ENCODE assay signal across 9 mouse cellular contexts in the genomic region with DNA sequence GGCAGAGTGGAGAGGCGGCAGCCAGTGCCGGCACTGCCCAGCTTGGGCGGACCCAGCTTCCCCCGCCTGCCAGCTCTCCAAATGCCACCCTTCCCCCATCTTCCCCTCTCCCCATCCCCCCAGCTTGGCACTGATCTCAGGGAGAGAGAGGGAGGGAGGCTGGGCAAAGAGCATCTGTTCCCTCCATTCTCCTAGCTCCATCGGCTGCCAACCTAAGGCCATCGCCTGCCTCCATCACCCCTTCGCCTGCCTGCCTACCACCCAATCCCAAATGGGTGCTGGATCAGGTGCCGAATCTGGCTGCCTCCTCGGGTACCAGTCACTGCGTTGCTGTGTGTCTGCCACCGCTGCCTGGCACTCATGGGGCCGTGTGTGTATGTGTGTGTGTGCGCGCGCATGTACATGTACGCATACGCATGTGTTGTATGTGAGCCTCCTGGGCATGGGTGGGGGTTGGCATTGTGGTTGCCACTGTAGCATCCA. TPM values are rescaled to one million over a fixed set of nuclear protein-coding genes. Genes with fewer than 3 reads are reported as not detected.
DNase-seq lines count a peak whose midpoint lies in the region; ATAC-seq lines count a peak whose summit lies in the region.
"Had no signal": no experiment of that assay in that cellular context is flagged by ENCODE, and none has a peak within 500 bp of the region (broad histone marks: within the 10 kb centered on the region; RNA-seq: fewer than 3 reads in every experiment).

No protein-coding gene starts in this region.

- H3K36me3 ChIP-seq in forebrain, embryonic 11.5 days (ENCODE audit: control insufficient read depth, insufficient read depth, low read length) = no peaks in the 10 kb centered on the region
- no peaks in the 10 kb centered on the region for H3K36me3 ChIP-seq in forebrain, embryonic 10.5 days (replicated peaks)
- H3K36me3 ChIP-seq in liver, embryonic 11.5 days (ENCODE audit: control insufficient read depth, insufficient read depth, low read length) = no peaks in the 10 kb centered on the region
- H3K36me3 ChIP-seq: limb, embryonic 13.5 days had no signal

- H3K27me3 ChIP-seq in forebrain, embryonic 11.5 days (ENCODE audit: control insufficient read depth, insufficient read depth, low read length) = no peaks in the 10 kb centered on the region
- H3K27me3 ChIP-seq in forebrain, embryonic 10.5 days (ENCODE audit: poor library complexity, severe bottlenecking) = peaks cover 10% of the 10 kb centered on the region; the same call in 1 of the 2 replicates
- H3K27me3 ChIP-seq in liver, embryonic 11.5 days (replicated peaks; ENCODE audit: control insufficient read depth, insufficient read depth, low read length) = peaks cover 3% of the 10 kb centered on the region; the same call in 1 of the 2 replicates
- H3K27me3 ChIP-seq: limb, embryonic 13.5 days had no signal

- H3K4me3 ChIP-seq in forebrain, embryonic 11.5 days (ENCODE audit: low read depth, low read length) = no peak overlapping the region
- no peak overlapping the region for H3K4me3 ChIP-seq in forebrain, embryonic 10.5 days
- H3K4me3 ChIP-seq in liver, embryonic 11.5 days (ENCODE audit: low read depth, low read length) = no peak overlapping the region
- H3K4me3 ChIP-seq: limb, embryonic 13.5 days had no signal

- H3K9me3 ChIP-seq in forebrain, embryonic 11.5 days (ENCODE audit: control insufficient read depth, low read length) = no peaks in the 10 kb centered on the region
- 0 out of 2 replicates have a peak, but pooled peaks cover 3% of the 10 kb centered on the region for H3K9me3 ChIP-seq in forebrain, embryonic 10.5 days
- no peaks in the 10 kb centered on the region for H3K9me3 ChIP-seq in liver, embryonic 11.5 days (ENCODE audit: control insufficient read depth, low read length)
- H3K9me3 ChIP-seq: limb, embryonic 13.5 days had no signal

- ATAC-seq in forebrain, embryonic 11.5 days (replicated peaks; ENCODE audit: low FRiP score) = peak; percentile 42; the same call in 1 of the 2 replicates
- ATAC-seq in monocyte, adult 5-6 weeks (replicated peaks; ENCODE audit: insufficient number of reproducible peaks, low FRiP score, low TSS enrichment, poor library complexity, severe bottlenecking) = 0 out of 2 replicates have a peak, but pooled peaks have one; percentile 25
- no peak for ATAC-seq in liver, embryonic 11.5 days (replicated peaks; ENCODE audit: low FRiP score)
- ATAC-seq in megakaryocyte progenitor cell, adult 5-6 weeks (replicated peaks; ENCODE audit: poor library complexity) = no peak

- DNase-seq in forebrain, embryonic 11.5 days (ENCODE audit: low spot score) = no peak
- no peak for DNase-seq in forebrain, embryonic 10.5 days (ENCODE audit: extremely low spot score, low spot score)
- peak; percentile 99 for DNase-seq in cerebellum, postnatal 10 days
- DNase-seq in kidney, postnatal 25 days = peak; percentile 45 to 71
- no peak for DNase-seq in liver, embryonic 11.5 days (ENCODE audit: low spot score)
- DNase-seq in adrenal gland, adult 2 months = no peak

- H3K4me1 ChIP-seq in forebrain, embryonic 11.5 days (replicated peaks; ENCODE audit: control insufficient read depth, insufficient read depth, low read length) = no peaks in the 10 kb centered on the region
- peaks cover 24% of the 10 kb centered on the region for H3K4me1 ChIP-seq in forebrain, embryonic 10.5 days
- peaks cover 5% of the 10 kb centered on the region for H3K4me1 ChIP-seq in liver, embryonic 11.5 days (replicated peaks; ENCODE audit: control insufficient read depth, insufficient read depth, low read length)

- no peak overlapping the region for H3K27ac ChIP-seq in forebrain, embryonic 11.5 days (ENCODE audit: low read depth, low read length)
- H3K27ac ChIP-seq in forebrain, embryonic 10.5 days = no peak overlapping the region
- no peak overlapping the region for H3K27ac ChIP-seq in liver, embryonic 11.5 days (ENCODE audit: low read depth, low read length)
- H3K27ac ChIP-seq: limb, embryonic 13.5 days had no signal

- no peak overlapping the region for H3K4me2 ChIP-seq in forebrain, embryonic 11.5 days (ENCODE audit: low read depth, low read length, severe bottlenecking)
- H3K4me2 ChIP-seq in liver, embryonic 11.5 days = no peak overlapping the region
- H3K4me2 ChIP-seq: limb, embryonic 13.5 days had no signal

- H3K9ac ChIP-seq in forebrain, embryonic 11.5 days (ENCODE audit: low read length) = no peak overlapping the region
- H3K9ac ChIP-seq in liver, embryonic 11.5 days (ENCODE audit: low read depth, low read length) = no peak overlapping the region
- H3K9ac ChIP-seq: limb, embryonic 13.5 days had no signal

- WGBS in forebrain, embryonic 11.5 days = 91% methylated on average over 14 of the region's 17 CpGs
- WGBS in forebrain, embryonic 10.5 days = 88% methylated on average over 17 of the region's 17 CpGs
- 90% methylated on average over 17 of the region's 17 CpGs for WGBS in liver, embryonic 11.5 days

RNA-seq across cellular contexts. Expression of a gene that starts 38.4 kb away (rescaled TPM):
- 15.9 TPM in 2 replicates for polyA plus RNA-seq in forebrain, embryonic 11.5 days (2014; fragmentation: Nextera tagmentation; extraction: Ambion mirVana)
- 8.1 and 9.2 TPM in 2 replicates for polyA plus RNA-seq in forebrain, embryonic 10.5 days (2016; fragmentation: Nextera tagmentation; extraction: Ambion mirVana)
- 2.0 to 7.8 TPM (median 2.4 TPM) in 3 replicates for total RNA-seq in monocyte, adult 5-6 weeks (2017)
- polyA plus RNA-seq in liver, embryonic 11.5 days (2014; fragmentation: Nextera tagmentation; extraction: Ambion mirVana) = 2.1 and 2.8 TPM in 2 replicates
- 2.5 and 3.1 TPM in 2 replicates for total RNA-seq in megakaryocyte progenitor cell, adult 5-6 weeks (2015)
- 0.75 and 1.1 TPM in 2 replicates for total RNA-seq in megakaryocyte progenitor cell, adult 5-6 weeks (2017)
- 1 to 10 TPM; 6.3 to 7.3 TPM for total RNA-seq in adrenal gland, adult 2 months (2021)
- 3.0 and 4.2 TPM in 2 replicates for polyA plus RNA-seq in adrenal gland, adult 2 months (2012; rRNA removed)

RNA-seq across cellular contexts. Expression of a gene that starts 38.5 kb away (rescaled TPM):
- polyA plus RNA-seq in forebrain, embryonic 11.5 days (2014; fragmentation: Nextera tagmentation; extraction: Ambion mirVana) = 94.1 and 95.8 TPM in 2 replicates
- polyA plus RNA-seq in forebrain, embryonic 10.5 days (2016; fragmentation: Nextera tagmentation; extraction: Ambion mirVana) = 102 and 104 TPM in 2 replicates
- total RNA-seq in monocyte, adult 5-6 weeks (2017) = 73.4 to 121 TPM (median 99.8 TPM) in 3 replicates
- polyA plus RNA-seq in liver, embryonic 11.5 days (2014; fragmentation: Nextera tagmentation; extraction: Ambion mirVana) = 87.0 and 95.6 TPM in 2 replicates
- 57.0 and 72.1 TPM in 2 replicates for total RNA-seq in megakaryocyte progenitor cell, adult 5-6 weeks (2015)
- total RNA-seq in megakaryocyte progenitor cell, adult 5-6 weeks (2017) = 58.4 and 63.3 TPM in 2 replicates
- 10 to 100 TPM; 36.0 TPM for total RNA-seq in adrenal gland, adult 2 months (2021)
- 2.7 and 2.9 TPM in 2 replicates for polyA plus RNA-seq in adrenal gland, adult 2 months (2012; rRNA removed)

RNA-seq across cellular contexts. Expression of a gene that starts 40.8 kb away (rescaled TPM):
- polyA plus RNA-seq in forebrain, embryonic 11.5 days (2014; fragmentation: Nextera tagmentation; extraction: Ambion mirVana) = 28.6 and 31.1 TPM in 2 replicates
- 30.5 and 31.4 TPM in 2 replicates for polyA plus RNA-seq in forebrain, embryonic 10.5 days (2016; fragmentation: Nextera tagmentation; extraction: Ambion mirVana)
- total RNA-seq in monocyte, adult 5-6 weeks (2017) = 6.1 to 9.5 TPM (median 8.9 TPM) in 3 replicates
- polyA plus RNA-seq in liver, embryonic 11.5 days (2014; fragmentation: Nextera tagmentation; extraction: Ambion mirVana) = 10.5 and 12.6 TPM in 2 replicates
- 7.3 and 7.7 TPM in 2 replicates for total RNA-seq in megakaryocyte progenitor cell, adult 5-6 weeks (2015)
- total RNA-seq in megakaryocyte progenitor cell, adult 5-6 weeks (2017) = 10.9 and 11.5 TPM in 2 replicates
- total RNA-seq in adrenal gland, adult 2 months (2021) = 10 to 100 TPM; 11.6 to 21.6 TPM
- 6.0 and 6.7 TPM in 2 replicates for polyA plus RNA-seq in adrenal gland, adult 2 months (2012; rRNA removed)

RNA-seq across cellular contexts. Expression of a gene that starts 52.6 kb away (rescaled TPM):
- polyA plus RNA-seq in forebrain, embryonic 11.5 days (2014; fragmentation: Nextera tagmentation; extraction: Ambion mirVana) = 13.9 and 14.8 TPM in 2 replicates
- polyA plus RNA-seq in forebrain, embryonic 10.5 days (2016; fragmentation: Nextera tagmentation; extraction: Ambion mirVana) = 16.4 and 18.5 TPM in 2 replicates
- total RNA-seq in monocyte, adult 5-6 weeks (2017) = 26.9 to 61.0 TPM (median 34.8 TPM) in 3 replicates
- polyA plus RNA-seq in liver, embryonic 11.5 days (2014; fragmentation: Nextera tagmentation; extraction: Ambion mirVana) = 45.1 and 52.9 TPM in 2 replicates
- 31.3 and 52.7 TPM in 2 replicates for total RNA-seq in megakaryocyte progenitor cell, adult 5-6 weeks (2015)
- 17.4 and 18.3 TPM in 2 replicates for total RNA-seq in megakaryocyte progenitor cell, adult 5-6 weeks (2017)
- total RNA-seq in adrenal gland, adult 2 months (2021) = 10 to 100 TPM; 21.9 to 24.8 TPM
- polyA plus RNA-seq in adrenal gland, adult 2 months (2012; rRNA removed) = 27.3 and 30.3 TPM in 2 replicates

RNA-seq across cellular contexts. Expression of a gene that starts 59.3 kb away (rescaled TPM):
- 0.11 and 0.52 TPM in 2 replicates for polyA plus RNA-seq in forebrain, embryonic 11.5 days (2014; fragmentation: Nextera tagmentation; extraction: Ambion mirVana)
- 0.63 and 0.72 TPM in 2 replicates for polyA plus RNA-seq in forebrain, embryonic 10.5 days (2016; fragmentation: Nextera tagmentation; extraction: Ambion mirVana)
- total RNA-seq in monocyte, adult 5-6 weeks (2017) = not detected in 3 replicates
- 2.7 and 9.7 TPM in 2 replicates for polyA plus RNA-seq in liver, embryonic 11.5 days (2014; fragmentation: Nextera tagmentation; extraction: Ambion mirVana)
- total RNA-seq in megakaryocyte progenitor cell, adult 5-6 weeks (2015) = not detected in 2 replicates
- not detected in 2 replicates for total RNA-seq in megakaryocyte progenitor cell, adult 5-6 weeks (2017)
- total RNA-seq in adrenal gland, adult 2 months (2021) = not detected
- polyA plus RNA-seq in adrenal gland, adult 2 months (2012; rRNA removed) = not detected in 2 replicates

Comparison
In these comparisons a context has a peak if more than half of its experiments do, and no peak if none do; other contexts are left out.
1. ATAC-seq: peak in forebrain, embryonic 11.5 days (single experiment) and monocyte, adult 5-6 weeks (single experiment); none in liver, embryonic 11.5 days (single experiment) and megakaryocyte progenitor cell, adult 5-6 weeks (single experiment).
2. DNase-seq: peak in cerebellum, postnatal 10 days (2 of 2) and kidney, postnatal 25 days (2 of 2); none in forebrain, embryonic 11.5 days (single experiment), forebrain, embryonic 10.5 days (single experiment), liver, embryonic 11.5 days (single experiment) and adrenal gland, adult 2 months (single experiment).
3. RNA of a gene that starts 38.5 kb away (polyA plus RNA-seq): 102 to 104 TPM in forebrain, embryonic 10.5 days, 94.1 to 95.8 TPM in forebrain, embryonic 11.5 days and 87.0 to 95.6 TPM in liver, embryonic 11.5 days; 2.7 to 2.9 TPM in adrenal gland, adult 2 months; every median in the first group is over 10 times any median in the second.